7 mouse cellular contexts compared by ENCODE assay signal in genomic region chr15:93596285-93596684, GRCm38 (mm10). TPM values are rescaled to one million over a fixed set of nuclear protein-coding genes. Genes with fewer than 3 reads are reported as not detected.
DNase-seq lines count a peak whose midpoint lies in the region; ATAC-seq and TF ChIP-seq lines count a peak whose summit lies in the region.

No protein-coding gene starts in this region.

- H3K4me1 ChIP-seq in embryonic facial prominence, embryonic 12.5 days, result peaks cover 25% of the 10 kb centered on the region
- peaks cover 2% of the 10 kb centered on the region for H3K4me1 ChIP-seq in heart, adult 2 months (ENCODE audit: control insufficient read depth, insufficient read depth, low read length)
- H3K4me1 ChIP-seq in limb, embryonic 11.5 days (ENCODE audit: control insufficient read depth, insufficient read depth, low read length), result peaks cover 25% of the 10 kb centered on the region
- H3K4me1 ChIP-seq in midbrain, embryonic 12.5 days, result peaks cover 11% of the 10 kb centered on the region

- H3K4me2 ChIP-seq in embryonic facial prominence, embryonic 12.5 days (replicated peaks), result peak overlapping the region; percentile 79
- peak overlapping the region; percentile 84 for H3K4me2 ChIP-seq in limb, embryonic 11.5 days (ENCODE audit: low read depth, severe bottlenecking)
- peak overlapping the region; percentile 95 for H3K4me2 ChIP-seq in midbrain, embryonic 12.5 days (replicated peaks)

- no peaks in the 10 kb centered on the region for H3K9me3 ChIP-seq in embryonic facial prominence, embryonic 12.5 days
- H3K9me3 ChIP-seq in limb, embryonic 11.5 days (ENCODE audit: control insufficient read depth, low read length), result no peaks in the 10 kb centered on the region
- H3K9me3 ChIP-seq in midbrain, embryonic 12.5 days, result no peaks in the 10 kb centered on the region

- no peak for TF ChIP-seq CTCF in heart, adult 2 months (IDR thresholded peaks at IDR 0.05)

- 0% methylated on average over 11 of the region's 11 CpGs for WGBS in embryonic facial prominence, embryonic 12.5 days
- under 1% methylated on average over 11 of the region's 11 CpGs for WGBS in heart, adult 2 months
- WGBS in limb, embryonic 11.5 days, result under 1% methylated on average over 11 of the region's 11 CpGs
- 0% methylated on average over 11 of the region's 11 CpGs for WGBS in midbrain, embryonic 12.5 days

- no peak for TF ChIP-seq EP300 in heart, adult 2 months (IDR thresholded peaks at IDR 0.05; ENCODE audit: insufficient read depth, low read depth, low read length)

- TF ChIP-seq POLR2A in heart, adult 2 months (IDR thresholded peaks at IDR 0.05; ENCODE audit: insufficient read depth, low read depth, low read length), result peak; percentile 40; the same call in 1 of the 2 replicates

- peak overlapping the region; percentile 98 for H3K27ac ChIP-seq in embryonic facial prominence, embryonic 12.5 days
- H3K27ac ChIP-seq in heart, adult 2 months, result peak overlapping the region; percentile 53
- peak overlapping the region; percentile 96 for H3K27ac ChIP-seq in limb, embryonic 11.5 days (replicated peaks; ENCODE audit: low read depth, low read length)
- no peak overlapping the region for H3K27ac ChIP-seq in midbrain, embryonic 12.5 days (replicated peaks)

- DNase-seq in adrenal gland, postnatal 36 days, result peak; percentile 80 to 84
- DNase-seq in heart, adult 2 months, result peak; percentile 84 to 85
- DNase-seq in kidney, adult 18-20 months, result peak; percentile 86
- peak; percentile 83 for DNase-seq in limb, embryonic 11.5 days (ENCODE audit: low spot score)
- DNase-seq in spleen, postnatal 10 days (ENCODE audit: low spot score in 2 of 2), result peak; percentile 38 to 64

- H3K9ac ChIP-seq in embryonic facial prominence, embryonic 12.5 days, result peak overlapping the region; percentile 97
- peak overlapping the region; percentile 78 for H3K9ac ChIP-seq in heart, adult 2 months (ENCODE audit: low read depth, low read length)
- H3K9ac ChIP-seq in limb, embryonic 11.5 days (ENCODE audit: low read length), result peak overlapping the region; percentile 62
- H3K9ac ChIP-seq in midbrain, embryonic 12.5 days (replicated peaks), result peak overlapping the region; percentile 84; the same call in 1 of the 2 replicates

- peak overlapping the region; percentile 99 for H3K4me3 ChIP-seq in embryonic facial prominence, embryonic 12.5 days
- peak overlapping the region; percentile 69 for H3K4me3 ChIP-seq in heart, adult 2 months
- H3K4me3 ChIP-seq in limb, embryonic 11.5 days (ENCODE audit: low read depth, low read length), result peak overlapping the region; percentile 96
- peak overlapping the region; percentile 84 for H3K4me3 ChIP-seq in midbrain, embryonic 12.5 days

- 0 out of 2 replicates have a peak, but pooled peaks have one; percentile 35 for ATAC-seq in embryonic facial prominence, embryonic 12.5 days (ENCODE audit: insufficient number of reproducible peaks, insufficient read depth, low FRiP score, low TSS enrichment)
- ATAC-seq in limb, embryonic 11.5 days (ENCODE audit: insufficient number of reproducible peaks, low FRiP score, low TSS enrichment, low read depth), result peak; percentile 59
- peak; percentile 61 for ATAC-seq in midbrain, embryonic 12.5 days (ENCODE audit: low FRiP score, low read depth)

- no peaks in the 10 kb centered on the region for H3K36me3 ChIP-seq in embryonic facial prominence, embryonic 12.5 days
- no peaks in the 10 kb centered on the region for H3K36me3 ChIP-seq in heart, adult 2 months (ENCODE audit: control insufficient read depth, insufficient read depth, low read length)
- H3K36me3 ChIP-seq in limb, embryonic 11.5 days (ENCODE audit: control insufficient read depth, insufficient read depth, low read length), result no peaks in the 10 kb centered on the region
- no peaks in the 10 kb centered on the region for H3K36me3 ChIP-seq in midbrain, embryonic 12.5 days

- no peaks in the 10 kb centered on the region for H3K27me3 ChIP-seq in embryonic facial prominence, embryonic 12.5 days
- H3K27me3 ChIP-seq in heart, adult 2 months (ENCODE audit: control insufficient read depth, insufficient read depth, low read length), result no peaks in the 10 kb centered on the region
- H3K27me3 ChIP-seq in limb, embryonic 11.5 days (ENCODE audit: control insufficient read depth, insufficient read depth, low read length), result no peaks in the 10 kb centered on the region
- peaks cover 17% of the 10 kb centered on the region for H3K27me3 ChIP-seq in midbrain, embryonic 12.5 days

- no peaks in the 10 kb centered on the region for H3K79me2 ChIP-seq in heart, adult 2 months (replicated peaks; ENCODE audit: control insufficient read depth, insufficient read depth, low read length)

- intact Hi-C loops in heart, adult 2 months (cut with DNase I), result loop anchor here (5.0 to 10.0 kb wide), 4 partner anchors 101 to 949 kb away; partner anchors contain the start of genes Irak4, Pus7l and Yaf2

RNA-seq across cellular contexts. Expression of gene Prickle1, which starts 0.6 kb away (rescaled TPM):
- 10 to 100 TPM; 15.4 to 45.7 TPM for total RNA-seq in adrenal gland, postnatal 36 days (2021)
- polyA plus RNA-seq in embryonic facial prominence, embryonic 12.5 days (2016; fragmentation: Nextera tagmentation; extraction: Ambion mirVana), result 41.9 and 51.8 TPM in 2 replicates
- total RNA-seq in heart, adult 2 months (2021), result 10 to 100 TPM; 11.2 to 18.6 TPM
- polyA plus RNA-seq in heart, adult 2 months (2012; rRNA removed), result 8.6 and 11.5 TPM in 2 replicates
- 30.0 and 32.6 TPM in 2 replicates for polyA plus RNA-seq in limb, embryonic 11.5 days (2014; fragmentation: Nextera tagmentation; extraction: Ambion mirVana)
- polyA plus RNA-seq in midbrain, embryonic 12.5 days (2016; fragmentation: Nextera tagmentation; extraction: Ambion mirVana), result 12.8 and 16.9 TPM in 2 replicates
